Mouse (Mus musculus): ENCODE measurements around the gene Ntrk2. TPM values are rescaled to one million over a fixed set of nuclear protein-coding genes. Genes with fewer than 3 reads are reported as not detected.
"Not testable (repeated sequence)": the region's sequence is repeated elsewhere in the genome, so short reads cannot be mapped to it uniquely, and the experiment has no call there.

The Ntrk2 gene
- total and polyA plus RNA-seq, 2 experiments = 0.55 to 1.5 TPM

GRCm38 (mm10) chr13:59040156-59040915 is 234.0 kb downstream of the Ntrk2 start:
- H3K9ac ChIP-seq (ENCODE audit: low read depth, low read length) = no peak overlapping the region
- DNase-seq (ENCODE audit: extremely low read depth, low read depth, low spot score) = no peak
- H3K4me1 ChIP-seq (ENCODE audit: control insufficient read depth, insufficient read depth, low read length) = no peaks in the 10 kb centered on the region
- H3K27ac ChIP-seq (replicated peaks; ENCODE audit: insufficient read depth, low read depth, low read length) = no peak overlapping the region
- no peak for TF ChIP-seq POLR2A (IDR thresholded peaks at IDR 0.05; ENCODE audit: extremely low read depth, insufficient read depth, low read length)
- no peaks in the 10 kb centered on the region for H3K79me2 ChIP-seq (ENCODE audit: control insufficient read depth, insufficient read depth, low read length)
- no peaks in the 10 kb centered on the region for H3K27me3 ChIP-seq (ENCODE audit: control insufficient read depth, insufficient read depth, low read length)
- H3K36me3 ChIP-seq (ENCODE audit: control insufficient read depth, insufficient read depth, low read length) = no peaks in the 10 kb centered on the region
- no peak overlapping the region for H3K4me3 ChIP-seq (ENCODE audit: insufficient read depth, low read depth, low read length)
- 69% methylated on average over 16 of the region's 16 CpGs for WGBS

GRCm38 (mm10) chr13:59041013-59041764 is 234.8 kb downstream of the Ntrk2 start:
- Histone ChIP-seq H3K4me1 (ENCODE audit: control insufficient read depth, insufficient read depth, low read length) (no peaks in the 10 kb centered on the region), H3K27ac (replicated peaks; ENCODE audit: insufficient read depth, low read depth, low read length) (no peak overlapping the region), H3K79me2 (ENCODE audit: control insufficient read depth, insufficient read depth, low read length) (no peaks in the 10 kb centered on the region), H3K9ac (ENCODE audit: low read depth, low read length) (no peak overlapping the region), H3K36me3 (ENCODE audit: control insufficient read depth, insufficient read depth, low read length) (no peaks in the 10 kb centered on the region), H3K4me3 (ENCODE audit: insufficient read depth, low read depth, low read length) (no peak overlapping the region), H3K27me3 (ENCODE audit: control insufficient read depth, insufficient read depth, low read length) (no peaks in the 10 kb centered on the region)
- 79% methylated on average over 9 of the region's 9 CpGs for WGBS
- DNase-seq (ENCODE audit: extremely low read depth, low read depth, low spot score) = no peak
- TF ChIP-seq POLR2A (IDR thresholded peaks at IDR 0.05; ENCODE audit: extremely low read depth, insufficient read depth, low read length) (no peak), CTCF (IDR thresholded peaks at IDR 0.05; ENCODE audit: low read depth, low read length) (no peak)

GRCm38 (mm10) chr13:59052188-59052587 is 245.8 kb downstream of the Ntrk2 start:
- Histone ChIP-seq H3K27me3 (ENCODE audit: control insufficient read depth, insufficient read depth, low read length) (no peaks in the 10 kb centered on the region), H3K4me1 (ENCODE audit: control insufficient read depth, insufficient read depth, low read length) (no peaks in the 10 kb centered on the region), H3K79me2 (ENCODE audit: control insufficient read depth, insufficient read depth, low read length) (no peaks in the 10 kb centered on the region), H3K9ac (ENCODE audit: low read depth, low read length) (no peak overlapping the region), H3K4me3 (ENCODE audit: insufficient read depth, low read depth, low read length) (no peak overlapping the region), H3K27ac (replicated peaks; ENCODE audit: insufficient read depth, low read depth, low read length) (no peak overlapping the region), H3K36me3 (ENCODE audit: control insufficient read depth, insufficient read depth, low read length) (no peaks in the 10 kb centered on the region)
- TF ChIP-seq CTCF (IDR thresholded peaks at IDR 0.05; ENCODE audit: low read depth, low read length) (no peak), POLR2A (IDR thresholded peaks at IDR 0.05; ENCODE audit: extremely low read depth, insufficient read depth, low read length) (no peak)
- WGBS = 64% methylated on average over 4 of the region's 4 CpGs
- no peak for DNase-seq (ENCODE audit: extremely low read depth, low read depth, low spot score)

GRCm38 (mm10) chr13:59054331-59054730 is 248.0 kb downstream of the Ntrk2 start:
- 70% methylated on average over 8 of the region's 8 CpGs for WGBS
- not testable (repeated sequence) for H3K4me1 ChIP-seq (ENCODE audit: control insufficient read depth, insufficient read depth, low read length)

GRCm38 (mm10) chr13:59056859-59057258 is 250.5 kb downstream of the Ntrk2 start:
- H3K9ac ChIP-seq (ENCODE audit: low read depth, low read length) = no peak overlapping the region
- H3K79me2 ChIP-seq (ENCODE audit: control insufficient read depth, insufficient read depth, low read length) = no peaks in the 10 kb centered on the region
- 83% methylated on average over 4 of the region's 4 CpGs for WGBS
- H3K27ac ChIP-seq (replicated peaks; ENCODE audit: insufficient read depth, low read depth, low read length) = no peak overlapping the region
- no peak for DNase-seq (ENCODE audit: extremely low read depth, low read depth, low spot score)
- H3K36me3 ChIP-seq (ENCODE audit: control insufficient read depth, insufficient read depth, low read length) = no peaks in the 10 kb centered on the region
- no peaks in the 10 kb centered on the region for H3K4me1 ChIP-seq (ENCODE audit: control insufficient read depth, insufficient read depth, low read length)
- no peaks in the 10 kb centered on the region for H3K27me3 ChIP-seq (ENCODE audit: control insufficient read depth, insufficient read depth, low read length)
- no peak for TF ChIP-seq CTCF (IDR thresholded peaks at IDR 0.05; ENCODE audit: low read depth, low read length)
- H3K4me3 ChIP-seq (ENCODE audit: insufficient read depth, low read depth, low read length) = no peak overlapping the region

More at GRCm38 (mm10) chr13:59054331-59054730, 248.0 kb downstream of the Ntrk2 start:
- H3K36me3 ChIP-seq (ENCODE audit: control insufficient read depth, insufficient read depth, low read length); H3K27me3 ChIP-seq (ENCODE audit: control insufficient read depth, insufficient read depth, low read length); H3K9ac ChIP-seq (ENCODE audit: low read depth, low read length); H3K4me3 ChIP-seq (ENCODE audit: insufficient read depth, low read depth, low read length); H3K27ac ChIP-seq (replicated peaks; ENCODE audit: insufficient read depth, low read depth, low read length); DNase-seq (ENCODE audit: extremely low read depth, low read depth, low spot score); H3K79me2 ChIP-seq (ENCODE audit: control insufficient read depth, insufficient read depth, low read length): not testable (repeated sequence)

GRCm38 (mm10) chr13:59057886-59058285 is 251.5 kb downstream of the Ntrk2 start:
- Histone ChIP-seq H3K4me3 (ENCODE audit: insufficient read depth, low read depth, low read length) (no peak overlapping the region), H3K27ac (replicated peaks; ENCODE audit: insufficient read depth, low read depth, low read length) (no peak overlapping the region), H3K9ac (ENCODE audit: low read depth, low read length) (no peak overlapping the region), H3K4me1 (ENCODE audit: control insufficient read depth, insufficient read depth, low read length) (no peaks in the 10 kb centered on the region), H3K36me3 (ENCODE audit: control insufficient read depth, insufficient read depth, low read length) (no peaks in the 10 kb centered on the region), H3K79me2 (ENCODE audit: control insufficient read depth, insufficient read depth, low read length) (no peaks in the 10 kb centered on the region), H3K27me3 (ENCODE audit: control insufficient read depth, insufficient read depth, low read length) (no peaks in the 10 kb centered on the region)
- WGBS = 83% methylated on average over 1 of the region's 1 CpGs
- DNase-seq (ENCODE audit: extremely low read depth, low read depth, low spot score) = no peak
- TF ChIP-seq POLR2A (IDR thresholded peaks at IDR 0.05; ENCODE audit: extremely low read depth, insufficient read depth, low read length) (no peak), CTCF (IDR thresholded peaks at IDR 0.05; ENCODE audit: low read depth, low read length) (no peak)
